Mouse (Mus musculus) testis, adult 2 months (tissue): ENCODE results near the gene Galnt10.

Source experiments
- CTCF ChIP-seq: fragments of 200-500 bp; IDR thresholded peaks from 2 replicates; pipeline ENCODE4 v1.5.1; 2012; ENCODE audit warnings: low read depth, mild to moderate bottlenecking, inconsistent platforms, low read length, moderate library complexity; ENCODE audit not compliant: control insufficient read depth, insufficient read depth, insufficient replicate concordance
- POLR2A ChIP-seq: fragments of 200-500 bp; IDR thresholded peaks from 2 replicates; pipeline ENCODE4 v1.6.1; 2012; ENCODE audit warnings: low read depth, mild to moderate bottlenecking, inconsistent platforms, low read length, moderate library complexity; ENCODE audit not compliant: control insufficient read depth

GRCm38 (mm10) chr11:57605086-57605485, 40.2 kb upstream of the Galnt10 start:
- no peak for TF ChIP-seq POLR2A
- no peak for TF ChIP-seq CTCF
